In the genomic region with DNA sequence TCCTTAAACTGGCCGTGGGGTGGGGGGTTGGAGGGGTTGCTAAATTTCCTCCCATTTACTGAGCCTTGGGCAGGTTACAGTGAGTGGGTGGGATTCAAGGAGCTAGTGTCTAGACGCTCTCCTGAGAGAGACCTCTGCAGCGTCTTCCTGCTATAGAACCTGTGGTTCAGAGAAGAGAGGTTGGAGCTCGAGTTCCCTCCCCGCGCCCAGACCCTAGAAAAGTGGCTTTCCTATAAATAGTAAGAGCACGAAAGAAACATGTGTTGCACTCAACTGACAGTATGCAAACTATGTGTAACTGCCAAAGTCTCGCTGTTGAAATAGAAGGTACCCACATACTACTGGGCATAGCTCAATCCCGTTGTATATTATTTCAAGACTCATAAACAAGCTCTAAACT, we compare ENCODE assay signal across 15 mouse cellular contexts. TPM values are rescaled to one million over a fixed set of nuclear protein-coding genes. Genes with fewer than 3 reads are reported as not detected.
DNase-seq lines count a peak whose midpoint lies in the region; ATAC-seq and TF ChIP-seq lines count a peak whose summit lies in the region.
"Had no signal": no experiment of that assay in that cellular context is flagged by ENCODE, and none has a peak within 500 bp of the region (broad histone marks: within the 10 kb centered on the region; RNA-seq: fewer than 3 reads in every experiment).

No protein-coding gene starts in this region.

- DNase-seq in heart, embryonic 10.5 days (ENCODE audit: low spot score): peak; percentile 61
- DNase-seq in heart, adult 8-10 months (ENCODE audit: low spot score): no peak
- DNase-seq in spleen, adult 2 months (ENCODE audit: low read depth in 1 of 2, low spot score in 2 of 2): peak in 1 of 2 experiments; percentile 24
- no peak for DNase-seq in spleen, adult 12 weeks (ENCODE audit: low spot score)
- no peak for DNase-seq in forebrain, embryonic 10.5 days (ENCODE audit: extremely low spot score, low spot score)
- no peak for DNase-seq in adrenal gland, adult 2 months
- DNase-seq in cerebellum, adult 8-10 months: no peak
- DNase-seq: adrenal gland, postnatal 36 days; gastrocnemius, postnatal 14 days had no signal

- H3K9me3 ChIP-seq in heart, embryonic 10.5 days: no peaks in the 10 kb centered on the region
- no peaks in the 10 kb centered on the region for H3K9me3 ChIP-seq in forebrain, embryonic 10.5 days
- H3K9me3 ChIP-seq: forebrain, embryonic 15.5 days; kidney, embryonic 15.5 days; limb, embryonic 15.5 days had no signal

- H3K4me1 ChIP-seq in heart, embryonic 10.5 days: peaks cover 29% of the 10 kb centered on the region
- peaks cover 26% of the 10 kb centered on the region for H3K4me1 ChIP-seq in spleen, adult 2 months (ENCODE audit: control insufficient read depth, insufficient read depth, insufficient read length)
- H3K4me1 ChIP-seq in forebrain, embryonic 10.5 days: peaks cover 23% of the 10 kb centered on the region

- TF ChIP-seq CTCF in spleen, adult 2 months (IDR thresholded peaks at IDR 0.05; ENCODE audit: extremely low read depth, insufficient read depth, insufficient read length, insufficient replicate concordance): no peak

- WGBS in heart, embryonic 10.5 days: 55% methylated on average over 9 of the region's 9 CpGs
- WGBS in spleen, adult 2 months: 12% methylated on average over 9 of the region's 9 CpGs
- WGBS in forebrain, embryonic 10.5 days: 90% methylated on average over 9 of the region's 9 CpGs

- peak; percentile 40 for ATAC-seq in megakaryocyte progenitor cell, adult 5-6 weeks (replicated peaks; ENCODE audit: poor library complexity)
- ATAC-seq: forebrain, embryonic 15.5 days; lung, postnatal 0 days had no signal

- no peaks in the 10 kb centered on the region for H3K27me3 ChIP-seq in heart, embryonic 10.5 days (ENCODE audit: insufficient read depth, poor library complexity, severe bottlenecking)
- H3K27me3 ChIP-seq in spleen, adult 2 months (ENCODE audit: control insufficient read depth, insufficient read depth, low read length): no peaks in the 10 kb centered on the region
- no peaks in the 10 kb centered on the region for H3K27me3 ChIP-seq in forebrain, embryonic 10.5 days (ENCODE audit: poor library complexity, severe bottlenecking)
- H3K27me3 ChIP-seq: forebrain, embryonic 15.5 days; kidney, embryonic 15.5 days; limb, embryonic 15.5 days had no signal

- H3K36me3 ChIP-seq in heart, embryonic 10.5 days: peaks cover 19% of the 10 kb centered on the region
- H3K36me3 ChIP-seq in spleen, adult 2 months (ENCODE audit: control insufficient read depth, insufficient read depth, low read length): peaks cover 2% of the 10 kb centered on the region; the same call in 1 of the 2 replicates
- H3K36me3 ChIP-seq in forebrain, embryonic 10.5 days (replicated peaks): peaks cover 36% of the 10 kb centered on the region
- H3K36me3 ChIP-seq: limb, embryonic 15.5 days had no signal

- no peak for TF ChIP-seq POLR2A in spleen, adult 2 months (IDR thresholded peaks at IDR 0.05; ENCODE audit: low read depth, low read length)

- H3K27ac ChIP-seq in heart, embryonic 10.5 days: peak overlapping the region; percentile 83
- peak overlapping the region; percentile 52 for H3K27ac ChIP-seq in spleen, adult 2 months (ENCODE audit: insufficient read depth, low read length)
- H3K27ac ChIP-seq in forebrain, embryonic 10.5 days: no peak overlapping the region
- H3K27ac ChIP-seq: forebrain, embryonic 15.5 days; kidney, embryonic 15.5 days; limb, embryonic 15.5 days had no signal

- 0 out of 2 replicates have a peak overlapping the region, but pooled peaks have one; percentile 6 for H3K4me3 ChIP-seq in heart, embryonic 10.5 days
- H3K4me3 ChIP-seq in spleen, adult 2 months (ENCODE audit: extremely low read depth, insufficient read depth, insufficient read length): no peak overlapping the region
- H3K4me3 ChIP-seq in forebrain, embryonic 10.5 days: no peak overlapping the region
- H3K4me3 ChIP-seq: forebrain, embryonic 15.5 days; kidney, embryonic 15.5 days; limb, embryonic 15.5 days; myocyte had no signal

RNA-seq across cellular contexts. Expression of gene Fryl, which starts 49.7 kb away (rescaled TPM):
- polyA plus RNA-seq in heart, embryonic 10.5 days (2016; fragmentation: Nextera tagmentation; extraction: Ambion mirVana): 27.7 and 32.6 TPM in 2 replicates
- total RNA-seq in heart, adult 8-10 months (2022): 10 to 100 TPM; 32.7 to 38.8 (median 35.1) TPM
- 72.3 and 96.7 TPM in 2 replicates for polyA plus RNA-seq in spleen, adult 2 months (2012; rRNA removed)
- 56.2 and 78.5 TPM in 2 replicates for total RNA-seq in megakaryocyte progenitor cell, adult 5-6 weeks (2015)
- total RNA-seq in megakaryocyte progenitor cell, adult 5-6 weeks (2017): 74.2 and 76.4 TPM in 2 replicates
- 22.5 and 28.0 TPM in 2 replicates for polyA plus RNA-seq in forebrain, embryonic 10.5 days (2016; fragmentation: Nextera tagmentation; extraction: Ambion mirVana)
- total RNA-seq in adrenal gland, adult 2 months (2021): 10 to 100 TPM; 31.5 to 43.3 TPM
- 40.7 and 41.3 TPM in 2 replicates for polyA plus RNA-seq in adrenal gland, adult 2 months (2012; rRNA removed)
